Mouse (Mus musculus) fat pad, adult 2 months (tissue): ENCODE measurements around the gene B130006D01Rik.
"Not testable (repeated sequence)": the region's sequence is repeated elsewhere in the genome, so short reads cannot be mapped to it uniquely, and the experiment has no call there.

Source experiments
- DNase-seq: peaks from one replicate; pipeline ENCODE4 v3.0.0-alpha.2; 2011; ENCODE audit warnings: low read depth, low spot score; ENCODE audit errors: extremely low read depth

Gene B130006D01Rik

GRCm38 (mm10) chr11:95713225-95713810 is 10.1 kb upstream of the B130006D01Rik start:
- no peak for DNase-seq

- no peak for DNase-seq
These were observed 9.6 kb upstream of the B130006D01Rik start for GRCm38 (mm10) chr11:95713811-95714241.

GRCm38 (mm10) chr11:95714411-95714810 is 9.0 kb upstream of the B130006D01Rik start:
- DNase-seq, result no peak

GRCm38 (mm10) chr11:95716136-95716535 is 7.3 kb upstream of the B130006D01Rik start:
- DNase-seq, result no peak

- DNase-seq, result no peak
These were observed 4.0 kb upstream of the B130006D01Rik start for GRCm38 (mm10) chr11:95719356-95719755.

DNA sequence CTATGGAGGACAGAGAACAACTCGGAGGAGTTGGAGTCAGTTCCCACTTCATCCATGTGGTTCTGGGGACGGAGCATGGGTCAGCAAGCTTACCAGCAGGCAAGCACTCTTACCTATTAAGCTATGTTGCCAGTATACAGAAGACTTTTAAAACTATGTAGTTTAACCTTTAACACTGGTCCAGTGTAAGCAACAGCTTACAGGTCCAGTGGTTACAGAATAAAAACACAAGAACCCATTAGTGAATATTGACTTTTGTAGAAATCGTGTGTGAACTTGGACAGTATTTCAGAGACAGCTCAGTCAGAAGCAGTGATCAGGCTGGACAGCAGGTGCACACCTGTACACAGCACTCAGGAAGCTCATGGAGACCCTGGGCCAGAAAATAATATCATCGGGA is 1.1 kb downstream of the B130006D01Rik start:
- no peak for DNase-seq

- DNase-seq, result no peak
These were observed 2.8 kb downstream of the B130006D01Rik start for GRCm38 (mm10) chr11:95726156-95726555.

DNA sequence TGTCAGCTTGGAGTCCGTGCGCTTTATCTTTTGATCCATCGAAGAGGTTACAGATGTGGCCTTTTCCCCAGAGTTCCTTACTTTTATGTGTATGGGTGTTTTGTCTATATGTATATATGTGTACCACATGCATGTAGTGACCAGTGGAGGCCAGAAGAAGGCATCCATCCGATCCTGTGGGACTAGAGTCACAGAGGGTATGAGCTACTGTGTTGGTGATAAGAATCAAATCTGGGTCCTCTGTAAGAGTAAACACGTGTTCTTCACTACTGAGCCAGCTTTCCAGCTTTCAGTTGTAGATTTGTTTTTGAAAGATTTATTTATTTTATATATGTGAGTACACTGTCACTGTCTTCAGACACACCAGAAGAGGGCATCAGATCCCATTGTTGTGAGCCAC is 4.6 kb downstream of the B130006D01Rik start:
- DNase-seq, result no peak

- DNase-seq, result no peak
These were observed 5.8 kb downstream of the B130006D01Rik start for GRCm38 (mm10) chr11:95728916-95729907.

GRCm38 (mm10) chr11:95734485-95734884 is 11.1 kb downstream of the B130006D01Rik start:
- DNase-seq, result no peak

DNA sequence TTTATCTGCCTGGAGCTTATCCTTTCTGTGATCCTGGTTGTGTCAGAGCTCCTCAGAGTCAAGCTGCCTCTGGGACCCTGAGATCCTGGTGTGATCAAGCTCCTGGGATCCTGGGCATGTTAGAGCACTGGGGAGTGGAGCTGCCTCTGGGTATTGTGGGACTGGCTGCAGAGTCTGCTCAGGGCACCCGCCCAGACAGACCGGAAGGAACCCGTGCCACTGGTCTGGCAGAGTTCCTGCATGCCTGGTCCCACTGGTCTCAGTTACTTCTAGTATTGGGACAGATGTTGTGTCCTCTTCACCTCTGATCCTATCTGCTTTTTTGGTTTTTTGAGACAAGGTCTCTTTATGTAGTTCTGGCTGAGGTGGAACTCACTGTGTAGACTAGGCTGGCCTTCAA is 14.4 kb downstream of the B130006D01Rik start:
- DNase-seq, result no peak

GRCm38 (mm10) chr11:95744521-95744920 is 21.1 kb downstream of the B130006D01Rik start:
- no peak for DNase-seq

DNA sequence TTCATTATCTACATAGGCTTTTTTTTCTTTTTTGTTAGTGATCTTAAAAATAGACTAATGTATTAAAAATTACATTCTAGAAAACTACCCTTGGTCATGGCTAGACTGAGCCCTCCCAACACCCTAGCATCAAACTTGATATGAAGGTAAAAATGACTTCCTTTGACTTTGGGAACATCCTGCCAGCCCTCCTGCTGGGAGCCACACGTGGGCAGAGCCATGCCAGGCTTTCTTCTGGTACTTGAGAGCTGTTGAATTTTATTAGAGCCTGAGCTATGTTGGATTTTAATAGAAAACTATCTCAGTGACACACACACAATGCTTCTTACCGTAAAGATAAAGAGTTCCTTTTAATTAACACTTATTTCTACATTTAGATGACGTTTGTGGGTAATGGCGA is 23.4 kb downstream of the B130006D01Rik start:
- no peak for DNase-seq

DNA sequence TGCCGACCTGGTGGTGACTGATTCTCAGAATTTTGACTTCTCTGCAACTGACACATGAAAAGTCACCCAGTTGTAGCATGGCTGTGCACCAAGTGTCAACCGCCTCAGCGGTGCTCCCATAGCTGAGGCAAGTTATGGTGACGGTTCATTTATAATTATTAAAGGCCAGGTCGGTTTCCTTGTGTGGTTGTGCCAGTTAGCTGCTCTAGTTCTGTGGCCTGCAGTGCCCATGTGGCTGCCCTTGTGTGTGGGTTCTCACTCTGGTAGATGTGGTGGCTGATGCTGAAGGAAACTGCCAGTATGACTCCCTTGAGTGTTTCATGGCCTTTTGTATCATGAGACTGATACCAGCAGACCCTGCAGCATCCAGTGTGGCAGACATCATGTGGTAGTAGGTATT is 24.9 kb downstream of the B130006D01Rik start:
- DNase-seq, result no peak

DNA sequence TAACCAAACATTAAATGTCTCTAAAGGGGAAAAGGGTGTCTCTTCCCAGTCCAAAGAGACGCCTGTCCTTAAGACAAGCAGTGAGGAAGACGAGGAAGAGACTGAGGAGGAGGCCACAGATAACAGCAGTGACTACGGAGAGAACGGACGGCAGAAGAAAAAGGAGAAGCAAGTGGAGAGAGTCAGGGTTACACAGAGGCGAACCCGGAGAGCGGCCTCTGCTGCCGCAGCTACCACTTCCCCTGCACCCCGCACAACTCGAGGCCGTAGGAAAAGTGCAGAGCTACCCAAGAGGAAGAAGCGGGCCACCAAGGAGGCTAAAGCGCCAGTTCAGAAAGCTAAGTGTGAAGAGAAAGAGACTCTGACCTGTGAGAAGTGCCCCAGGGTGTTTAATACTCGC is 26.2 kb downstream of the B130006D01Rik start:
- DNase-seq, result no peak

GRCm38 (mm10) chr11:95750995-95751394 is 27.6 kb downstream of the B130006D01Rik start:
- no peak for DNase-seq

GRCm38 (mm10) chr11:95755137-95755536 is 31.8 kb downstream of the B130006D01Rik start:
- DNase-seq, result not testable (repeated sequence)

DNA sequence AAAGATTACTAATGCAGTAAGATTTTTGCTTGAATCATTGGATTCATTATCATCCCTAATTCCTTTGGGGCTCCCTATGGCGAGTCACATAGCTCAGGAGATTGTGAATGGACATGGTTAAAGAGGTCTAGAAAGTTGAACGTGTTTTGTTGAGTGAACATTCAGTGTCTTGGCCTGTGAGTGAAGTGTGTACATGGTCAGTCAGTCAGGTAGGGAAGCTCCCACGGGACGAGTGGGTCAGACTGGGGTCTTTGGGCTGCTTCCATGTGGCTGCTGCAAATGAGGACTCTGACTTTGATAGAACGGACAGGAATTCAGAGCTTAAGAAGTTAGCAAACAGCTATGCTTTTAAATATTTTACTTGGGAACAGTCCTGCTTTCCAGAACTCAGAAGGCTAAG is 37.1 kb downstream of the B130006D01Rik start:
- DNase-seq, result no peak

- no peak for DNase-seq
These were observed 39.6 kb downstream of the B130006D01Rik start for GRCm38 (mm10) chr11:95762996-95763395.

- DNase-seq, result no peak
These were observed 41.4 kb downstream of the B130006D01Rik start for GRCm38 (mm10) chr11:95764806-95765205.

DNA sequence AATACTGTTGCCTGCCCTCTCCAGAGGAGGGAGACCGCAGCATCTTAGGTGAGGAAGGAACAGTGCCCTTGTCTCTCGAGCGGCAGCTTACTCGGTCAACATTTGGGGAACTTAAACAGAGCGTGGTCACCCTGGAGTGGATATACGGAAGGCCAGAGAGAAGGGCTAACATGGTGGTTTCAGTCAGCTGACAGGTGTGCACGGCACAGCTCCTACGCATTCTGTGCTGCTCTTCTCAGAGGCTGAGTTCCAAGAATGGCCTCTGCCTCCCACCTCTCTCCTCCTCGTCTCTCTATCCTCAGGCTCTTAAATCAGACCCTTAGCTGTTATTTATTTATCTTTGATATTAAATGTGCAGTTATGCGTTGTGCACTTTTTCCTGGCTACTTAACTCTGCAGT is 41.9 kb downstream of the B130006D01Rik start:
- no peak for DNase-seq

DNA sequence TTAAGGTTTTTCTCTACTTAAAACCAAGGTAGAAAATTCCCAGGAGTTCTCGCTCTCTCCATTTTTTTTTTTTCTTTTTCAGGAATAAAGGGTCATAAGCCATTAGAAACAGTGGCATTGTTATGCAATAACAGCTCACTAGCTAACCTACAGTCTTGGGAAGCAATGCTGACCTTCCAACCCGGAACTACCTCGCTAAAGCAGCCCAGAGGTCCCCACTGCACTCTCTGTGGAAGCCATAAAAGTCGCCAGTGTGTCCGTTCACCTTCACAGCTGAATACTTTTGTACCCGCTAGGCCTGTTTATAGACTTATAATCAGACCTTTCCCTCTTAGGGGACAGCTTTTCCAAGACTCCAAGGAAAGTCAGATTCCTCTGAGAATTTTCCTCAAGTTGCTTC is 44.9 kb downstream of the B130006D01Rik start:
- DNase-seq, result no peak
